Mouse (Mus musculus) kidney, adult 18-20 months (tissue): ENCODE data around the gene Serpinf1.
"Not testable (repeated sequence)": the region's sequence is repeated elsewhere in the genome, so short reads cannot be mapped to it uniquely, and the experiment has no call there.

ENCODE experiments used
- DNase-seq: peaks from one replicate; pipeline ENCODE4 v3.0.0; 2021

Gene Serpinf1

DNA sequence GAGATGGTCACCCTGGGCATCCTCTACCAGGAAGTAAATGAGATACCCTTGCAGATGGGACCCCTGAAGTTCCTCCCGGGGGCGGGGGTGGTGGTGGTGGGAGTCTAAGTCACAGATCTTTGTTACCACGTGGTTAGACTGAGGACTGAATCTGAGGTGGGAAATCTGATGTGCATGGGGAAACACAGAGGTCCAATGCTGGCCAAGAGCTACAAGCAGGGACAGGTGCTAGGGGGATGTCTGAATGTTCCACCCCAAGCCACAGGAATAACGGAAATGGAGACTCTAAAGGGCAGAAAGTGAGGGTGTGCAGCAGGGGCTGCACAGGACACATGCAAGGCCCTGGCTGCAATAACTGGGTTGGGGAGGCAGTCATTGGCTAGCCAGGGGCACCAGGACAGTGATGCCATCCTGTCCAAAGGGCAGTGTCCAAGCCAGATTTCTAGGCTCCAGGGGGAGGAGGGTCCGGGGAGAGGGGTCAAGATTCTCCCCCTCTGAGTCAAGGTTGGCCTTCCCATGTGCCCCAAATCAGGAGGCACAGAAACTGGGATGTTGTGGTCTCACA lies 1.6 kb downstream of the Serpinf1 start:
- DNase-seq: no peak

DNA sequence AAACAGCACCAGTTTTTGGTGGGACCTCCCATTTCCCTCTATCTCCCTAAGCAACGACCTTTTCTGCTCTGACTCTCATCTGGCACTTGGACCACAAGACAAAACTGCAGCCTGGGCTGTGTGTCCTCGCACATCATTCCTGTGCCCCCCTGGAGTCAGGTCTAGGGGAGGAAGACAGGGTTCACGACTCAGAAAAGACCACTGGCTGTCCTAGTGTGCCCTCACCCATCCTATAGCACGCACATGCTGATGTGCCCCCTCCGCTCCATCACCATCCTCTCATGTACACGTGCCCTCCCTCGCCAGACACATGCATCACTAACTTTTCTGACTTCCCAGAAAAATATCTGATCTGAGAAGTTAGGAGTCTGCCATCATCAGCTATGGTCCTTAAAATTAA lies 2.5 kb downstream of the Serpinf1 start:
- DNase-seq: no peak

DNA sequence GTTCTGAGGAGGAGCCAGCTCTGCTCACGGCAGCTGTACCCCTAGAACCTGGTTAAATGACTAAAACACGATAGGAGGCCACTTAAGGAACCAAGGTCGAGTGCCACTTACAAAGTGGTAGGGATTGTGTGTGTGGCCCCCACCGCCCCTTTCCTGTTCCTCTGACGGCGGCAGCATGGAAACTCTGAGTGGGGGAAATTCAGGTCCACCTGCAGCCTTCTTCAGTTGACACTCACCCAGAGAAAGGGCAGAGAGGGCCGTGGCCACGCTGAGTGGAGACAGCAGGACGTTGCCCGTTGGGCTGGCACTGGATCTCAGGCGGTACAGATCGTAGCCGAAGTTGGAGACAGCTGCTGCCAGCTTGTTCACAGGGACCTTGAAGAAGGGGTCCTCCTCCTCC lies 6.5 kb downstream of the Serpinf1 start:
- DNase-seq: no peak

DNA sequence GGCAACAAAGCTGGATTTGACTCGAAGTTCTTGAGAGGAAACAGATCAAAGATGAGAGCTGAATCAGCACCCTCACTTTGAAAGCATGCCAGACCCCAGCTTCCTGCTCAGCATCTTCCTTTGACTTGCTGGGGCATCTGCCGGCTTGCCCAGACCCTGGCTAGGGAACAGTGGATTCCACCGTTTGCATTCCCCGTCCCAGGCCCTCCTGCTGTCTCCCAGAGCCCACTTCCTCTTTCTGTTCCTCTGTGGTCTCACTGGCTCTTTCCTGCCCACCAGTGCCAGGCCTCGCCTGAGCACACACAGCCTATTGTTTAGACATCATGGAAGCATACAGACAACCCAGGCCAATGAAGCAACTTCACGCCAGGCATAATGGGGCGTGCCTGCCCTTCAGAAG lies 7.4 kb downstream of the Serpinf1 start:
- DNase-seq: no peak

DNA sequence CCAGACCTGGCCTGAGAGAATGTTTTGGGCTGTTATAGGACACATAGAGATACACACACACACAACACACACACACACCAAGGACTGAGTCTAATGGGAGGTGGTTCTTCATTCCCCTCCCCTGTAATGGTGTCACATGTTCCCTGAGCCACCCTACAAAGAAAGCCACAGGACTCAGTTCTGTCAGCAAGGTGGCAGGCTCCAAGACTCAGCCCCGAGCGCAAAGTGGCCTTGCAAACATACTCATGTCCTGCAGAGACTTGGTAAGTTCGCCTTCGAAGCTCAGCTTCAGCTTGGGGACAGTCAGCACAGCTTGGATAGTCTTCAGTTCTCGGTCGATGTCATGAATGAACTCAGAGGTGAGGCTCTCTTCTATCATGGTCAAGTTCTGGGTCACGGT lies 11.9 kb downstream of the Serpinf1 start:
- DNase-seq: no peak

DNA sequence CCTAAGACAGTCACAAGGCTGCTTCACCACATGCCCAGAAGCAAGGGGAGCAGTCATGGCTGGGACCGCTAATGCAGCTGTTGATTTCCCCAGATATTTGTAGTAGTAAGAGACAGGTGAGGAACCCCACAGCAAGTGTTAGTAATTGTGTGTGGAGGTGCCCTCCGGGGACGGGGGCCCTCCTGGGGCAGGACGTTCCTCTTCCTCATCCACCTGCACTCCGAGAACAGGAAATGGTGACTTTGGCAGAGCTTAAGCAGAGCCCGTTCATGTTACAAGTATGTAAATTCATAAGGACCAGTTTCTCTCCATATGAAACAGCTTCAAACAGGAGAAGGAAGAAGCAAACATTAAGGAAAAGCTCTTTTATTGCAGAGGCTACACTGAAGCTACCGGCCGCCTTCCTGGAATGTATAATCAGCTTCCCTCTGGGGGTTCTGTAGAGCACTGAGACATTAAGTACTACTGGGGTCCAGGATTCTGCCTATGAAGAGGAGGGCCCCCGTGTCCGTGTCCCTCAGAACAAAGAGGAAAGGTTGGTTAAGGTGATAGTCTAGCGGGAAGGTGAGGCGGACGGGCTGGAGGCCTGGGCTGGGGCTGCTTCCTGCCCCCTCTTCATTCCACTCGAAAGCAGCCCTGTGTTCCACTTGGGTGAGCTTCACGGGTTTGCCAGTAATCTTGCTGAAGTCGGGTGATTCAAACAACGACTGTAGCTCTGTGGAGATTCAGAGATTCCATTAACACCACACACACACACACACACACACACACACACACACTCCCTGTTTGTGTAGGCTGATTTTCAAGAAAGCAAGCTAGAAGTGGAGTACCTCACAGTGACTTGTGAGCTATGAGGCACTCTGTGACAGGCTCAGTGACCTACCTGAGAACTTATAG lies 12.6 kb downstream of the Serpinf1 start:
- DNase-seq: peak; percentile 38

DNA sequence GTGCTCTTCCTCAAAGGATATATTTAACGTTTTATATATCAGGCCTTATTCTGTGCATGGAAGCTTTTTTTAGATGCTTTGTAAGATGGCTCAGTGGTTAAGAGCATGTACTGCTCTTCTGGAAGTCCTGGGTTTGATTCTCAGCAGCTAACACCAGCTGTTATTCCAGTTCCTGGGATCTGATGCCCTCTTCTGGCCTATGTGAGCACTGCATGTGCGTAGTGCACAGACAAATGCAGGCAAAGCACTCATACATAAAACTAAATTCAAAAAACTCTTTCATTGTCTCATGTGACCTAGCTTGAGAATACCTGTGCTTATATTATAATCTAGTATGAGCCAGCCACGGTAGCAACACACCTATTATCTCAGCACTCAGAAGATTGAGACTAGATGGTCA lies 15.6 kb downstream of the Serpinf1 start:
- peak; percentile 69 for DNase-seq

DNA sequence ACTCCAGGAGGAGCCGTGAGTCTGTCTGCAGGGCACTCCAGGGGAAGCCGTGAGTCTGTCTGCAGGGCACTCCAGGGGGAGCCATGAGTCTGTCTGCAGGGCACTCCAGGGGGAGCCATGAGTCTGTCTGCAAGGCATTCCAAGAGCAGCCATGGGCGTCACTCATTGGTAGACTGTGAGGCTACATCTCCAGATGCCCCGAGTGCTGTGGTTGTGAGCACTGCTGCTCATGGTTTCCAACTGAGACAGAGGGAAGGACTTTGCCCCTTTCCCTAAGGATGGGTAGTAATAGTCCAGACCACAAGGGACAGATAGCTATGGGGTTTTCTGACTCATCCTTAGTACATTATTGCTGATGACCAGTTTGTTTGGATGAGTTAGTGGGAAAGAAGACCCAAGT lies 16.4 kb downstream of the Serpinf1 start:
- no peak for DNase-seq

DNA sequence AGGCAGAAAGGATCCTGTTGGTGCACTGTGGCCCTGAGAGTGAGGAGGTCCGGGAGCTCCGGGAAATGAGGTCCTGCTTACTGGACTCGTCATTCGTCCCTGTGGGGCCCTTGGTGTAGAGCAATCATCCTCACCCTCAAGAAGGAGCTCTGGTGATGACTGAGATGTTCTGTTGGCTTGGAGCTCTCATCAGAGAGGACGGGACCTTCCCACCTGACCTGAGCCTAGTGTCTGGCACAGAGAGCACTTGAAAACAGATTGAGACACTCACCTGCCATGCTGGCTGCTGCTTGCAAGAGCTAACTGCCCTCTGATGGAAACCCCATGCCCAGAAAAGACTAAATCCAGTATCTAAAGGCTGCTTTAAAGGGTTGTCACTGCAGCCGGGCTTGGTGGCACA lies 17.7 kb downstream of the Serpinf1 start:
- DNase-seq: no peak

DNA sequence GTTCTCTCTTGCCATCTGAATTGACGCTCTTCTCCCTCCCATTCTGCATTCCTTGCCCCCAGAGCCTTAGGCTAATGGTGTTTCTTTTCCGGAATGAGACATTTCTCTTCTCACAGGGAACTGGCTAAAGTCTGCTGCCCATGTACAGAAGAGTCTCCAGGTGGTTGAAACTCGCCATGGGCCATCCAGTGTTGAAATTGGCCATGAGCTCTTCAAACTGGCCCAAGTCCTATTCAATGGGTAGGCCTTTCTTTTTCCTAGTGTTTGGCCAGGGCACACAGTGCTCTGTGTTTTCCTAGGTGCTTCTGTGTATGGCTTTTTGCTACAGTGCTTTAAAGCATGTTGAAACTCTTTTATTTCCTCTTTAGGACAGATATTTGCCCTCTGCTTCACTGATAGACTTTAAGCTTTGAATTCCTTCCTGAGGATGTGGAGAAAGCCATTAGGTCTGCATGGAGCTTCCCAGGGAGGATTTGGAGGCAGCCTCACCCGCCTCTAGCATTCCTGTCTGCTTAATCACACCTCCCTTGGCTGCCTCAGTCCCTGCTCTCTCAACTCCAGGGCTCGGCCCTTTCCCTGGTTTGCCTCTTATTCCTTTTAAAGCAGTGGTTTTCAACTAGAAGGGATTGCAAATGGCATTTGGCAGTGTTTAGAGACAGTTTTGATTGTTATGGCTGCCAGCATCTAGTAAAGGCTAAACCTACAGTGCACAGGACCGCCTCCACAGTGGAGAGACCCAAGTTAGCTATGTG lies 19.0 kb downstream of the Serpinf1 start:
- DNase-seq: peak; percentile 8

DNA sequence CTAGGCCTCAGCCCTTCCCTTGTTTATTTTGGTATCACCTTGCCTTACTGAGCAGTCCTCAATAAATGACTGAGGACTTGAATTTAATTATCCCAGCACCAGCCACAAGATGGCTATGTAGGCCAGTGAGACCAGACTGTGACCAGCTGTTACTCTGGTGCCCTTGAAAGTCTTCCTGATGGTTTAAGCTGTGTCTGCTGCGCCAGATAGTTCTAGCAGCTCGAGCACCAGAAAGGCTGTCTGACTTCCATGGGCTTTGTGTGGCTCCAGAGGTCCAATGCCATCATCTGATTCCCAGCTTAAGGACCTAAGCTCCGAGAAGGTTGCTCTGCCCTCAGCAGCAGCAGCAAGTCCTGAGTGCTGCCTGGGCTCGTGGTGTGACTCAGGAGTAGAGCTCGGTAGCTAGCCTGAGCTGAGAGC lies 20.2 kb downstream of the Serpinf1 start:
- peak; percentile 62 for DNase-seq

DNA sequence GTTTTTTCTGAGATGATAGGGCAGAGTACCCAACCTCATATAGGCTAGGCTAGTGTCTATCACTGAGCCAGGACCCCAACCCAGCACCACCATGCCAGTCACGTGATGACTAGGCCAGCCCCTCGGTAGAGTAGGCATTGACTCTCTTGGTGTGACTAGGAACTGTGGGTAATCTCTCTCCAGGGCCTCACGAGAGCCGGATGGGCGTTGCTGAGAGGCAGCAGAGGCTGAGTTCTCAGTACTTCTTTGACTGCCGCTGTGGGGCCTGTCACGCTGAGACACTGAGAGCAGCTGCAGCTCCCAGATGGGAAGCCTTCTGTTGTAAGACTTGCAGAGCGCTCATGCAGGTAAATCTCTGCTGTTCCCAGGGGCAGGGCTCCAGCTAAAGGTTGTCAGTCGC lies 22.4 kb downstream of the Serpinf1 start:
- DNase-seq: no peak

DNA sequence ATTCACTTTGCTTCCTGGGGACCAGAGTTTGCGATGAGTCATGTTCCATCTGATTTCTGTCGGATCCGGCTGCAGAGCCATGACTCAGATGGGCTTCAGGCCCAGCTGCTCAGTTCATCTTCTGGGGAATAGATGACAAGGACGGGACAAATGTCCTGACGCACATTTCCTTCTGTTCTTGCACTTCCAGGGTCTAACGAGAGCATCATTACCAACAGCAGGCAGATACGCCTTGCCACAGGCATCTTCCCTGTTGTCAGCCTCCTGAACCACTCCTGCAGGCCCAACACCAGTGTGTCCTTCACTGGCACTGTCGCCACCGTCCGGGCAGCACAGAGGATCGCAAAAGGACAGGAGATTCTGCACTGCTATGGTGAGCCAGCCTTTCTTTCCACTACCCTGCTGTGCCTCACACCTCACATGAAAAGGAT lies 23.1 kb downstream of the Serpinf1 start:
- no peak for DNase-seq

DNA sequence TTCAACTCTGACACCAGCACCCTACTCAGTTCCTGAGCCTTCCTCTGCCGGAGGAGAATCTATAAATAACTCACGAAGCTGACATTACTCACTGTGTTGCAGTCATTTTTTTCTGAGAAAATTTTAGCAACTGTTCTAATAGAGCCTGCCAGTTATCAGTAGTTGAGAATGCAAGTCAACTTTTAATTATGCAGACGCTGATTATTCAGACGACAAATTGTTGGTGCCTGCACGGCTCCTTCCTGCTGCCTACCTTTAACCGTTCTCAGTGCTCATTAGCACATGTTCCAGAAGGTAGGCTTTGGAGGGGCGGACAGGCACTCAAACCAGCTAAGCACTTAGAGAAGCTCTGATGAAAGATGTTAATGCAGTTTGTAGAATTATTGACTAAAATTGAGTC lies 25.0 kb downstream of the Serpinf1 start:
- DNase-seq: no peak

DNA sequence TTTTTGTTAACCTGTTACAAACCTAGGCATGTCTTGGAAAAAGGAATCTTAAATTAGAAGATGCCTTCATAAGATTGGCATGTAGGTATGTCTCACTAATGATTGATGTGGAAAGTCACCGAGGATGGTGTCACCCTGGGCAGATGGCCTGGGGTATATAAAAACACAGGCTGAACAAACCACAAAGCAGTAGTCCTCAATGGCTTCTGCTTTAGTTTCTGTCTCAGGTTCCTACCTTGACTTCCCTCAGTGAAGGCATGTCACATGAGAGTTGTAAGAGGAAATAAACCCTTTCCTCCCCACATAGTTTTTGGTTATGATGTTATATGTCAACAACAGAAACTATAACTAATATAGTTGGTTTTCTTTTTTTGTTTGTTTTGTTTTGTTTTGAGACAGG lies 26.9 kb downstream of the Serpinf1 start:
- no peak for DNase-seq

DNA sequence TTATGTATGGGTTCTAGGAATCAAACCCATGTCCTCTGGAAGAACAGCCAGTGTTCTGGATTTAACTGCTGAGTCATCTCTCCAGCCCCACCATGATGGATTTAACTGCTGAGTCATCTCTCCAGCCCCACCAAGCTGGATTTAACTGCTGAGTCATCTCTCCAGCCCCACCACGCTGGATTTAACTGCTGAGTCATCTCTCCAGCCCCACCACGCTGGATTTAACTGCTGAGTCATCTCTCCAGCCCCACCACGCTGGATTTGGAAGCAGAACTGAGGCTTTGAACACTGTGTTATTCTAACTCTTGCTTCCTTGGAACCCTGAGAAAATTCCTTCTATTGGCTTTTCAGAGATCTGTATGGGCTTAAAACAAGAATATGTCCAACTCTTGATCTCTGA lies 39.0 kb downstream of the Serpinf1 start:
- not testable (repeated sequence) for DNase-seq

DNA sequence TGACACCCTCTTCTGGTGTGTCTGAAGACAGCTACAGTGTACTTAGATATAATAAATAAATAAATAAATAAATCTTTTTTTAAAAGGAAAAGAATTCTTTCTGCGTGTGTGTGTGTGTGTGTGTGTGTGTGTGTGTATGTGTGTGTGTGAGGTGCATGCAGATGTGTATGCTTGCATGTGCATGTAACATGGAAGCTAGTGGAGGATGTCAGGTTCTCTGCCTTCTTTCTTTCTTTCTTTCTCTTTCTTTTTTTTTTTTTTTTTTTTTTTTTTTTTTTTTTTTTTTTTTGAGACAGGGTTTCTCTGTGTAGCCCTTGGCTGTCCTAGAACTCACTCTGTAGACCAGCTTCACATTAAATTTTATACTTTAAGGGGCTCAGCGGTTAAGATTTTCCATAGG lies 43.7 kb downstream of the Serpinf1 start:
- DNase-seq: not testable (repeated sequence)

DNA sequence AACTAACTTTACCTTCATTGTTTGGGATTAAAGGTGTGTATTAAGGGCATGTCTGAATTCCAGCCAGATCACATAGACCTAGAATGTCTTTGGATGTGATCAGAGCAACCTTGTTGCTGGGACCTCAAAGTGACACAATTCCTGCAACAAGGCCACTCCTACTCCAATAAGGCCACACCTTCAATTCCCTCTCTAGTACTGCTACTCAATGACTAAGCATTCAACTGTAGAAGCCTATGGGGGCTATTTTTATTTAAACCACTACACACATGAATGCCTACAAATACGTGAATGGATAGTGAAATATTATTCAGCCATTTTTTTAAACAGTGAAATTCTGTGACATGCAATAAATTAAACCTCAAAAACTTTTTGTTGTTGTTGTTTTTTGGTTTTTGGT lies 45.4 kb downstream of the Serpinf1 start:
- no peak for DNase-seq
